Mouse (Mus musculus) heart, embryonic 11.5 days (tissue): Measurements from ENCODE around the gene Asna1. TPM values are rescaled to one million over a fixed set of nuclear protein-coding genes. Genes with fewer than 3 reads are reported as not detected.

Experiments used
- ATAC-seq: fragments of 200-750 bp; cut with Nextera tagmentation; replicated peaks from 2 replicates; pipeline ENCODE4 v1.8.0; 2017; ENCODE audit warnings: moderate library complexity; ENCODE audit not compliant: insufficient number of reproducible peaks, low FRiP score, low TSS enrichment
- H3K27ac ChIP-seq: fragments of 300-500 bp; sonication (generic); 2 replicates; pipeline ENCODE4 v1.5.1; 2014; ENCODE audit warnings: mild to moderate bottlenecking, low read depth, low read length
- H3K27me3 ChIP-seq: fragments of 300-500 bp; sonication (generic); 2 replicates; pipeline ENCODE4 v1.6.1; 2014; ENCODE audit warnings: mild to moderate bottlenecking, low read length, mixed read lengths; ENCODE audit not compliant: control insufficient read depth, insufficient read depth
- H3K36me3 ChIP-seq: fragments of 300-500 bp; sonication (generic); 2 replicates; pipeline ENCODE4 v1.6.1; 2014; ENCODE audit warnings: mild to moderate bottlenecking, low read length, moderate library complexity, mixed read lengths; ENCODE audit not compliant: control insufficient read depth, insufficient read depth
- H3K4me1 ChIP-seq: fragments of 300-500 bp; sonication (generic); 2 replicates; pipeline ENCODE4 v1.6.1; 2014; ENCODE audit warnings: low read length; ENCODE audit not compliant: control insufficient read depth, insufficient read depth
- H3K4me2 ChIP-seq: fragments of 300-500 bp; sonication (generic); 2 replicates; pipeline ENCODE4 v1.6.1; 2014; ENCODE audit warnings: mild to moderate bottlenecking, moderate library complexity
- H3K4me3 ChIP-seq: fragments of 300-500 bp; sonication (generic); 2 replicates; pipeline ENCODE4 v1.5.1; 2014; ENCODE audit warnings: low read depth, low read length
- H3K9ac ChIP-seq: fragments of 300-500 bp; sonication (generic); 2 replicates; pipeline ENCODE4 v1.6.1; 2014; ENCODE audit warnings: mild to moderate bottlenecking, low read depth, low read length, moderate library complexity
- H3K9me3 ChIP-seq: fragments of 300-500 bp; sonication (generic); replicated peaks from 2 replicates; pipeline ENCODE4 v1.6.1; 2016; ENCODE audit warnings: low read length; ENCODE audit not compliant: control insufficient read depth
- WGBS: fragments of 180-500 bp; shearing (Covaris S2); extraction: QIAGEN DNeasy Blood & Tissue Kit; methylation state at CpG from one replicate; pipeline ENCODE4 v1.1.7; 2014; ENCODE audit not compliant: insufficient replicate concordance; 5-methylcytosine and 5-hydroxymethylcytosine counted together
- polyA plus RNA-seq: library from polyadenylated mRNA; unstranded; fragments of >200 nt; fragmentation: Nextera tagmentation; extraction: Ambion mirVana; gene quantifications from 2 replicates; pipeline ENCODE4 v1.2.1, GENCODE M21; 2014

The Asna1 gene
- polyA plus RNA-seq = 108 and 118 TPM in 2 replicates

DNA sequence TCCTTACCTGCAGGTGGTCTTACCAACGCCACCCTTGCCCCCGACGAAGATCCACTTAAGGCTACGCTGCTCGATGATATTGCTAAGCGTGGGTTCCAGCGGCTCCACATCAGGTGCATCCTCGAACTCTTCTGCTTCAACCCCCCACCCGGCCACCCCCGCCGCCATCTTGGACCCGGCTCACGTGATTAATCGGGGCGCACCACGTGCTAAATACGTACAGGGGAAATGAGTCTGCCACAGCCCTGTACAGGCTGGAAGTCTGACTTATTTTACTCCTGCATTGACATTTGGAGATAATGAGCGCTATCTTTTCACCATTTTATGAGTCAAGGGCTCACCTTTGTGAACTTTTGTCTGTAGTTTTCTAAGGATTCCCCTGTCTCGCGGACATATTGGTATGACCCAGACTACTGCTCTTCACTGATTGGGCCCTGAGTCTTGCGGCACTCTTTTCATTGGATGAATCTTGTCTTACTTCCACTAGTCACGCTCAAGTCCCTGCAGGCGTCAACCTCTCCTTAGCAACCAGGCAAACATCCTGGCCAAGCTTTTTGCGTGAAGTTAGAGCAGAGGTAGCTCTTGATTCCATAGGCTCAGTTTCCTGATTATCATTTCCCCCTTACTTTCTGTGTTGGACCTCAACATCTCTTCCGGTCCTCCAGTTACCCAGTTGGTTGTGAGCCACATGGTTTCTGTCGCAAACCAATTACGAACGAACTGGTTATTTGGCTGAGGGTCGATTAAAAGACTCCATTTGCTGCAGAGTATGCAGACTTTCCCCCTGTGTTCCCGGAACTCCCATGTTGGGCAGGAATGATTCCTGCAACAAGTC lies at the start of gene Asna1:
Asna1 (minus strand) TSS at position 184 of the 835 bp plus-strand sequence.
- 6% methylated on average over 30 of the region's 30 CpGs for WGBS
- H3K4me2 ChIP-seq = peak within 1 kb of the TSS; percentile 91
- H3K36me3 ChIP-seq = peaks cover 18% of the 10 kb centered on the region
- no peaks in the 10 kb centered on the region for H3K27me3 ChIP-seq
- ATAC-seq = peak; percentile 85
- peak within 1 kb of the TSS; percentile 77 for H3K27ac ChIP-seq
- H3K4me3 ChIP-seq = peak within 1 kb of the TSS; percentile 96
- H3K9me3 ChIP-seq = no peaks in the 10 kb centered on the region
- H3K9ac ChIP-seq = peak within 1 kb of the TSS; percentile 85
- H3K4me1 ChIP-seq = peaks cover 31% of the 10 kb centered on the region

DNA sequence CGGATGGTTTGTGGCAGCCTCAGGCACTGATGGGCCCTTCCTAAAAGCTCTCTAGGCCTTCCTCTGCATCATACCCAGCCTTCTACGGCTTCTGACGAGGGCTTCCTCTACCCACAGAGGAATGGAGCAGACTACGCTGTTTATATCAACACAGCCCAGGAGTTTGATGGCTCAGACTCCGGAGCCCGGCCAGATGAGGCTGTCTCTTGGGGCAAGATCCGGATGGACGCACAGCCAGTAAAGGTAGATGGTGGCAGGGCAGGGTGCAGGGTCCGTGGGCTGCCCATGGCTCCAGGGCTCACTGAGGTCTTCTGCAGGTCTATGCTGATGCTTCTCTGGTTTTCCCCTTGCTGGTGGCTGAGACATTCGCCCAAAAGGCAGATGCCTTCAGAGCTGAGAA lies 49.5 kb upstream of the Asna1 start:
- WGBS = 89% methylated on average over 10 of the region's 10 CpGs
- Histone ChIP-seq H3K4me3 (no peak overlapping the region), H3K27me3 (no peaks in the 10 kb centered on the region), H3K4me1 (peaks cover 11% of the 10 kb centered on the region), H3K27ac (no peak overlapping the region), H3K4me2 (no peak overlapping the region), H3K36me3 (peaks cover 28% of the 10 kb centered on the region), H3K9me3 (no peaks in the 10 kb centered on the region), H3K9ac (no peak overlapping the region)
- no peak for ATAC-seq

DNA sequence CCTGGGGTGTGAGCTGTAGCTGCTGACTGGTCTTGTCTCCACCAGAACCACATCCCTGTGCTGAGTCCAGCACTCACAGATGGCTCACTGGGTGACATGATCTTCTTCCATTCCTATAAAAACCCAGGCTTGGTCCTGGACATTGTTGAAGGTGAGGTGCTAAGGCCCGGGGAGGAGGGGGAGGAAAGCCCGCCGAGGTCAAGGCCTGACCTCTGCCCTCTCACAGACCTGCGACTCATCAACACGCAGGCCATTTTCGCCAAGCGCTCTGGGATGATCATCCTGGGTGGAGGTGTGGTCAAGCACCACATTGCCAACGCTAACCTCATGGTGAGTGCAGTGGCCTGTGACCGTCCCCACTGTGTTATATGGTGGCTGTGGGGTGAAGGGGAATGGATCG lies 49.1 kb upstream of the Asna1 start:
- Histone ChIP-seq H3K9ac (no peak overlapping the region), H3K9me3 (no peaks in the 10 kb centered on the region), H3K4me2 (no peak overlapping the region), H3K4me1 (peaks cover 8% of the 10 kb centered on the region), H3K27ac (no peak overlapping the region), H3K36me3 (peaks cover 28% of the 10 kb centered on the region), H3K4me3 (no peak overlapping the region), H3K27me3 (no peaks in the 10 kb centered on the region)
- 90% methylated on average over 10 of the region's 10 CpGs for whole genome bisulfite sequencing
- no peak for ATAC-seq

DNA sequence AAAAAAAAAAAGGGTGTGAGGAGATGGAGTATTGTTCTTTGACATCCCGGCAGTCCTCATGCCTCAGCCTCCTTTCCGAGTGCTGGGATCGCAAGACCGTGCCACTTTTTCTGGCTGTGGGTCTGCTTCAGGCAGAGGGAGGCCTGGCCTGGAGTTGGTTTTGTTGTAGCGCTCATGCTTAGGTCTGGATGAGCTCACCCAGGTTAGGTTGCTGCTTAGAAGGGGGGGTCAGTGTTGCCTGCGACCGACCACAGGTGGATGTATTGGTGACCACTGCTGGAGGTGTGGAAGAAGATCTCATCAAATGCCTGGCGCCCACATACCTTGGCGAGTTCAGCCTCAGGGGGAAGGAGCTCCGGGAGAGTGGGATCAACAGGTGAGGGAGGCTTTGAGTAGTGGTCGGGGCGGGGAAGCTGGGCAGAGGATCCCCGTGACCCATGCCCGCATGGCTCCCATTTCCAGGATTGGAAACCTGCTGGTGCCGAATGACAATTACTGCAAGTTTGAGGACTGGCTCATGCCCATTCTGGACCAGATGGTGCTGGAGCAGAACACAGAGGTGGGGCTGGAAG lies 48.0 kb upstream of the Asna1 start:
- no peak overlapping the region for H3K4me2 ChIP-seq

DNA sequence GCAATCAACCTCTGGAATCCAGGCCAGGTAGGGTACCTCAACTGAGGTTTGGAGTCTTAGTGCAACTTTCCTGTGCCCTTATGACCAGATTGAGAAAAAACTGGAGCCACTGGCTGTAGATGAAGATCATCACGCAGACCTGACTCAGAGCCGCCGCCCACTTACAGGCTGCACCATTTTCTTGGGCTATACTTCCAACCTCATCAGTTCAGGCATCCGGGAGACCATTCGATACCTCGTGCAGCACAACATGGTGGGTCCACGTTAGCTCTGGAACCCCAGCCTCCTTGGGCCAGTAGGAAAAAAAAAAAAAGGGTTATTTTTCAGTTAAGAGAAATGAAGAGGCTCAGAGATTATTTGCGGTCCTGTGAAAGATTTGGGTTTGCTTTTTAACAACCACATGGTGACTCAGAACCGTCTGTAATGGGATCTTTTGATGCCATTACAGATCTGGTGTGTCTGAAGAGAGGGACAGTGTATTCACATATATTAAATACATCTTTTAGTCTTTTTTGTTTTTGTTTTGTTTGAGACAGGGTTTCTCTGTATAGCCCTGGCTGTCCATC lies 47.4 kb upstream of the Asna1 start:
- Histone ChIP-seq H3K27ac (peak overlapping the region; percentile 96; the same call in 1 of the 2 replicates), H3K4me2 (peak overlapping the region; percentile 80), H3K9ac (peak overlapping the region; percentile 97), H3K36me3 (peaks cover 28% of the 10 kb centered on the region), H3K4me3 (peak overlapping the region; percentile 97), H3K27me3 (no peaks in the 10 kb centered on the region), H3K4me1 (peaks cover 8% of the 10 kb centered on the region), H3K9me3 (no peaks in the 10 kb centered on the region)
- no peak for ATAC-seq
- WGBS = 31% methylated on average over 9 of the region's 9 CpGs

More for the DNA sequence above, 48.0 kb upstream of the Asna1 start:
- ATAC-seq = no peak
- Histone ChIP-seq H3K9me3 (no peaks in the 10 kb centered on the region), H3K27me3 (no peaks in the 10 kb centered on the region), H3K27ac (no peak overlapping the region), H3K36me3 (peaks cover 28% of the 10 kb centered on the region), H3K4me1 (peaks cover 8% of the 10 kb centered on the region), H3K9ac (no peak overlapping the region), H3K4me3 (no peak overlapping the region)
- 85% methylated on average over 15 of the region's 15 CpGs for WGBS

DNA sequence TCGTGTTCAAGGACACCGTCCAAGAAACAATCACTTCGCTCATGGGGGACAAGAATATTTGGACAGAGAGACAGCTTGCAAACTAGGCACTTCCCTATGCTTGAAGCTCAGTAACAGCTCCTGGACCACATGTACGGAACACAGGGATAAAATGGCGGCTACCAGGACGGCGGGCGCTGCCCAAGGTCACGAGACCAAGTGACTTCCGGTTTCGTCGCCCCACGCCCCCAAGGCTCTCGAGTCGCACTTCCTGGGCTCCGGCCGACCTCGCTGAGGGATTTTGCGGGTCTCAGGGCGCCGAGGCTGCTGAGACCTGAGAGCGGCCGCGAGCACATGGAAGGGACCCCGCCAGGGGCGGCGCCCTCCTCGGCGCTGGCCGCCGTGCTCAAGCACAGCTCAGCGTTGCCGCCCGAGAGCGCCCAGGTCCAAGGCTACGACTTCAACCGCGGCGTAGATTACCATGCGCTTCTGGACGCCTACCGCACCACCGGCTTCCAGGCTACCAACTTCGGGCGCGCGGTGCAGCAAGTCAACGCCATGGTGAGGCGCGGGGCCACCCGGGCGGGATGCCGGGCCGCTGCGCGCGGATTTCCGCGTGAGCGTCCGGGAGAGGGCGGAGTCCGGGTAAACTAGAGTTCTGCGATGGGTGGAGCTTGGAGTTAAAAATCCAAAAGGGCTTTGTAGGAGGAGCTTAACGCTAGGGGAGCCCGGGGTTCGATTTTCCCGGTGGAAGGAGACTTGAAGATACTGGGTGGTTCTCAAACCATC lies 46.6 kb upstream of the Asna1 start, which contains the start of gene Dhps:
Dhps (plus strand) TSS at position 244 of the 768 bp plus-strand sequence.
- H3K36me3 ChIP-seq = peaks cover 27% of the 10 kb centered on the region
- peak within 1 kb of the TSS; percentile 96 for H3K27ac ChIP-seq
- H3K9me3 ChIP-seq = no peaks in the 10 kb centered on the region
- H3K27me3 ChIP-seq = no peaks in the 10 kb centered on the region
- H3K9ac ChIP-seq = peak within 1 kb of the TSS; percentile 97
- WGBS = under 1% methylated on average over 68 of the region's 68 CpGs
- ATAC-seq = peak; percentile 81
- H3K4me3 ChIP-seq = peak within 1 kb of the TSS; percentile 97
- peak within 1 kb of the TSS; percentile 80 for H3K4me2 ChIP-seq
- peaks cover 8% of the 10 kb centered on the region for H3K4me1 ChIP-seq

DNA sequence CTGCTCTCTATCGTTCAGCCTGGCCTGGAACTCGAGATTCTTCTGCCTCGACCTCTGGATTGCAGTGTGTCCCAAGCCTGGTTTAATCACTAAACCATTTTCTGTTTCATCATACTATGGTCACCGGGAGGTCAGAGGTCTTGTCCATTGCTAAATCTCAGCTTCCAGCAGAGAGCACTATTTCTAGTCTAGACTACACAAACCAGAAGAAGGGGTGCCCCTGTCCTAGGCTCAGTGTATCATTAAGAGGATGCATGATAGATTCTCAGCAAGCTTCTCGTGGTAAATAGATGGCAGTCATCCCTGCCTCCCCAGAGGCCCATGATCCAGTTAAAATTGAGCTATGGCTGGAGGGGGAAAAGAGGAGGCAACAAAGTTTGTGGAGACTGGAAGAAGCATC lies 46.0 kb upstream of the Asna1 start:
- Histone ChIP-seq H3K27ac (peak overlapping the region; percentile 96; the same call in 1 of the 2 replicates), H3K36me3 (peaks cover 21% of the 10 kb centered on the region), H3K27me3 (no peaks in the 10 kb centered on the region), H3K4me3 (peak overlapping the region; percentile 97), H3K4me1 (peaks cover 8% of the 10 kb centered on the region), H3K4me2 (peak overlapping the region; percentile 80), H3K9me3 (no peaks in the 10 kb centered on the region), H3K9ac (peak overlapping the region; percentile 97)
- 86% methylated on average over 5 of the region's 5 CpGs for WGBS
- no peak for ATAC-seq

DNA sequence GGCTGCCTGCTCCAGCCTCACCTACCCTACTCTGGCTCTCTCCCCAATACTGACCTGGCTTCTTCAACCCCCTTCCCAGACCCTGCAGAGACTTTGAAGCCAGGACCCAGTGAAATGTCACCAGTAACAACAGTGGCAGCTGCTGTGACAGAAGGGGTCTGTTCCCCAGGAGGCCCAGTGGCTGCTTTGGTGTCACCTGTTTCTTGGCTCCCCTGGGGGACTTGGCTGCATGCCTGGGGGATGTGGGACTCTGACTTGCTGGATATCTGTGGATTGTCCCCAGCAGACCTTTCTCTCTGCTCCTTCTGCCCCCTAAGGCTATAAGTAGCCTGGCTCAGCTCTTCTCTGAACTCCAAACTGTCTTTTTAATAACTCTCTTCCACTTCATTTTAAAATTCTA lies 42.9 kb upstream of the Asna1 start, which contains the start of gene Gm5741:
Gm5741 (minus strand) TSS at position 1 of the 400 bp plus-strand sequence.
- Histone ChIP-seq H3K4me1 (peaks cover 8% of the 10 kb centered on the region), H3K9me3 (no peaks in the 10 kb centered on the region), H3K27ac (no peak within 1 kb of the TSS), H3K36me3 (peaks cover 3% of the 10 kb centered on the region; the same call in 1 of the 2 replicates), H3K4me2 (no peak within 1 kb of the TSS), H3K27me3 (no peaks in the 10 kb centered on the region), H3K9ac (no peak within 1 kb of the TSS), H3K4me3 (no peak within 1 kb of the TSS)
- no peak for ATAC-seq
